Mouse (Mus musculus) retina, postnatal 1 day (tissue): ENCODE data around the gene Etl4.
"Not testable (repeated sequence)": the region's sequence is repeated elsewhere in the genome, so short reads cannot be mapped to it uniquely, and the experiment has no call there.

Source experiments
- DNase-seq: peaks from one replicate; pipeline ENCODE4 v3.0.0-alpha.2; 2012

The Etl4 gene

GRCm38 (mm10) chr2:20168156-20168555, 258.6 kb downstream of the Etl4 start:
- no peak for DNase-seq

DNA sequence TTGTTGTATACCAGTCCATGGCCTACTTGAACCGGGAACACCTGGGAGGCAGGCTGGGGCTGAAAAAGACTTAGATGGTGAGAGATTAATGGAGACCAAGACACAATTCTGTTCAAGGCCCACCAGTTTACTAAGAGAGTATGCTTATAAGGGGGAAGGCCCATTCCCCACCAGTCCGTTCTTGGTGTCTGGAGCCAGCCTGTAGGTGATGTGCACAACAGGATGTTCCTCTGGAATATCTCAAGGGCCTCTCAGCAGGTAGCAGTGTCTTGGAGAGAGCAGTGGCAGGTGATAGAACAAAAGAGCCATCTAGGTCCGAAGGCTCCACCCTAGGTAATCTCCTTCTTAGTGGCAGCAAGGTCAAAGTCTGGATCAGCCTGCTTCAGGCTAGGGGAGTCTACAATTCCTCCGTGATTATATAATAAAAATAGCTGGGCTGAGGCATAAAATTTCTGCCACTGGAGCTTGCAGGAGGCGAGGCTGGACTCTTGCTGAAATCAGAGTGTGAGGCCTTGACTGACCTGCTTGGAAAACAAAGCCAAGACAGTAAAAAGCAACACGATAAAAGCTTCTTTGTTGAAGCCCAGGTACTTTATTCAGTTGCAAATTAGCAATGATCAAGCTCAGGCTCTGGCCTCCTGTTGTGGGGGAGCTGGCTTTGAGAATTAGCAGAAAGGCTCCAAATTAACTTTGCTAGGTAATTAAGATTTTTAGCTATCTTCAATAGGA, 267.0 kb downstream of the Etl4 start:
- DNase-seq, result not testable (repeated sequence)

- not testable (repeated sequence) for DNase-seq
Measured at GRCm38 (mm10) chr2:20177236-20177635, 267.7 kb downstream of the Etl4 start.

DNA sequence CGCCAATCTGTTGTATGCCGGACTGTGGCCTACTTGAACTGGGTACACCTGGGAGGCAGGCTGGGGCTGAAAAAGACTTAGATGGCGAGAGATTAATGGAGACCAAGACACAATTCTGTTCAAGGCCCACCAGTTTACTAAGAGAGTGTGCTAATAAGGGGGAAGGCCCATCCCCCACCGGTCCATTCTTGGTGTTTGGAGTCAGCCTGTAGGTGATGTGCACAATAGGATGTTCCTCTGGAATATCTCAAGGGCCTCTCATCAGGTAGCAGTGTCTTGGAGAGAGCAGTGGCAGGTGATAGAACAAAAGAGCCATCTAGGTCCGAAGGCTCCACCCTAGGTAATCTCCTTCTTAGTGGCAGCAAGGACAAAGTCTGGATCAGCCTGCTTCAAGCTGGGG, 271.0 kb downstream of the Etl4 start:
- DNase-seq, result not testable (repeated sequence)

GRCm38 (mm10) chr2:20187223-20187622, 277.6 kb downstream of the Etl4 start:
- DNase-seq, result not testable (repeated sequence)

- DNase-seq, result no peak
Measured at GRCm38 (mm10) chr2:20203011-20203410, 293.4 kb downstream of the Etl4 start.

- no peak for DNase-seq
Measured at GRCm38 (mm10) chr2:20206647-20207046, 297.1 kb downstream of the Etl4 start.

DNA sequence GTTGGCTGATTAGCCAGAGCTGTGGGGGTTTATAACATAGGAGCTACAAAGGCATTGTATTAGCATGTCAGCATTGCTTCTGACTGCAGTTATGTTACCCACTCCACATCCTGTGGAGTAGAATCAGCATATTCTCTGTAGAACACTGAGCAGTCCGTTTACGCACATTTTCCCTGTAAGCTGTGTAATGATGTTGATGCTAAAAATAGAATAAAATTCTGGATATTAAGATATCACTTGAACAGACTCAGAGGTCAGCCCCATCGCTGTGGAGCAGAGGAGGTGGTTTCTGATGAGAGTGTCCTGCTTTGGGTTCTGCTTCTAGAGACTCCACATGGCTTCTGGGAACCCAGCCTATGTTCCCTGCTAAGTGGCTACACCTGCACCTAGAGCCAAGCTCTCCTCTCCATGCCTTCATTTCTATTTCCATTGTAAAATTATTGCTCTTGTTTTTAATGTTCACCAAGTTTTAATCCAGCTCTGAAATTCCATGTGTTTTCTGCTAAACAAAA, 299.2 kb downstream of the Etl4 start:
- DNase-seq, result no peak

DNA sequence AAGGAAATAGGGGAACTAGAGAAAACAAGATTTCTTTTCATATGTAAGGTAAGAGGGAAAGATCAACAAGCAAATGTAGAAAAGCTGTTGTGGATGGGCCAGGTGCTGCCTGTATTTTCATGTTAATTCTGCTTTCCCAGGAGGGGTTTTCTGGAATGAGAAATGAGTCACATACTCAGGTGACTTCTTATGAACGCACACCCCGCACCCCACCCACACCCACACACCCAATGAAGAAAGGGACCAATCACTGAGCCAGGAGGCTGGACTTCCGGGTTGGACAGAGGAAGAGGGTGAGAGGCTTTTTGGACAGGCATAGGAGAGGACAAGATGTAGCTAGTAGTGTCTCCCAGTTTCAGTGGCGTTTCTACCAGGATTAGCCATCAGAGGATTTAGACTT, 299.8 kb downstream of the Etl4 start:
- no peak for DNase-seq

DNA sequence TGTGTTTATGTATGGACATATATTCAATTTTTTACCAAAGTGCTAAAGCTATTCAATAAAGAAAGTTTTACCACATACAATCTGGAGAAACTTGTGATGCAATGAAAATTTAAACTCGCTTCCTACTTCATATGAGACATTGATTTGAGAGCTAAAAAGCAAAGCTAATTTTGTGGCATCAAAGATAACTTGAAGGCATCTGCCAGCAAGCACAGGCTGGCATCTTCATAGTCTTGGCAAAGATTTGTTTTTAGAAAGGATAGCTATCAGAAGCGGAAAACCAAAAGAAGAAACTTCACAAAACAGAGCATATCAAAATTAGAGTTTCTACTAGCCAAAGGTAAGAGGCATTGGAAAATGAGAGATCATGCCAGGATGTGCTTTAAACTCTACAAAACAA, 306.7 kb downstream of the Etl4 start:
- DNase-seq, result no peak

DNA sequence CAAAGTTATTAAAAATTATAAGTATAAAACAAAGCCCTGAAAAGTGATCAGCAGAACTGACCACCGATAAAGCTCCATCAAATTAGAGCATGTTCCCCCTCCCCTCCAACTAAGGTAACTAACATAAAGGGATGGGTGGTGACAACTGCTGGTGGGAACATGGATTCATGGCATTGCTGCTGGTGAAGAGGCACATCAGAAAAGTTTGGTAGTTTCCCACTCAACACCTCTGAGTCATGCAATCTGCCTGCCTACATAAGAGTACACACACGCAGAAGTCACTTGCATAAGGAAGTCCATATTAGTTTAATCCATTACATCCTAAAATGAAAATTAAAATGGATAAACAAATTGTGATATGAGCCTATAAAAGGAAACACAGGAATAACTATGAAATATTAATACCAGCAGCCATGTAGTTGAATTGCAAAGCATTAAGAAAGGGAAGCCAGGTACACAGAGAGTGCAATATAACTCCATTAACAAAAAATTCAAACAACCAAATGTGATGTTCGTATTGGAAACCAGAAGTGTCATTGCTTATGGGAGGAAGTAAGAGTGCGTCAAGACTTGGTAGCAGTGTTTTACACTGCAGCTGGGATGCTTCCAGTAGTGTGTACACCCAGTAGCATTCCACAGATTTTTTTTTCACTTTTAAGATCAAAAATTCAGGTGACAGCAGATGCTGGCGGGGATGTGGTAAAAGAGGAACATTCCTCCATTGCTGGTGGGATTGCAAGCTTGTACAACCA, 307.3 kb downstream of the Etl4 start:
- DNase-seq, result no peak

GRCm38 (mm10) chr2:20231371-20231770, 321.8 kb downstream of the Etl4 start:
- DNase-seq, result no peak

GRCm38 (mm10) chr2:20248043-20248664, 338.6 kb downstream of the Etl4 start:
- DNase-seq, result no peak

DNA sequence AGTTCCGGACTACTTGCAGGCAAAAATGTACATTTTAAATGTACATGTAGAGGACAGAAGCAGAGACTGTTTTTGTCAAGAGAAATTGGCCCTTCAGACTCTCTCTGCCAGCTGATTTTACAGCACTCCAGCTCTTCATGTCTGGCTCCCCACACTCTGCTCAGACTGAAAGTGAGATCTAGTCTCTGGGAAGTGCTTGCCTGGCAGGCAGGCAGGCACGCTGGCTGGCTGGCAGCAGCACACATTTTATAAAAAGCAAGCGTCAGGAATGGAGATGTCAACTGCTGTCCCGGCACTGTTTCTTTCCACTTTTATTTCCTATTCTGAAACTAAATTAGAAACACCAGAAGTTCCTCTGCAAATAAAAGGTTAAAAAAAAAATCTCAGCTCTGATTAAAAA, 339.8 kb downstream of the Etl4 start:
- DNase-seq, result no peak

- peak; percentile 77 for DNase-seq
Measured at GRCm38 (mm10) chr2:20276124-20276523, 366.5 kb downstream of the Etl4 start.

- no peak for DNase-seq
Measured at GRCm38 (mm10) chr2:20281903-20282302, 372.3 kb downstream of the Etl4 start.

DNA sequence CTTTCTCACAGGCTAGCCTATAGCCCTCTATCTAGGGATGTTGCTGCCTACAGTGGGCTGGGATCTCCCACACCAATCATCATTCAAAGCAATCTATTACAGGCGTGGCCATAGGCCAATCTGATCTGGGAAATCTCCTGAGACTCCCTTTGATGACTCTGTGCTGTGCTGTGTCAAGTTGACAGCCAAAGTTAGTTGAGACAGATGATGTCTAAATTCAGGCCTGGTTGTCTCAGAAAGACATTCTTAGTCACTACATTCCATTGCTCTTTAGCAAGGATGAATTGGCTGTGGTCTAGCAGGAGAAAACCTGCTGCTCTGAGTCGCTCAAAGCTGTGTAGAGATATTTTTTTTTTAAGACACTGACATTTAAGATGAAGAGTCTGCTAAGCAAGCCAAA, 374.8 kb downstream of the Etl4 start:
- DNase-seq, result no peak

DNA sequence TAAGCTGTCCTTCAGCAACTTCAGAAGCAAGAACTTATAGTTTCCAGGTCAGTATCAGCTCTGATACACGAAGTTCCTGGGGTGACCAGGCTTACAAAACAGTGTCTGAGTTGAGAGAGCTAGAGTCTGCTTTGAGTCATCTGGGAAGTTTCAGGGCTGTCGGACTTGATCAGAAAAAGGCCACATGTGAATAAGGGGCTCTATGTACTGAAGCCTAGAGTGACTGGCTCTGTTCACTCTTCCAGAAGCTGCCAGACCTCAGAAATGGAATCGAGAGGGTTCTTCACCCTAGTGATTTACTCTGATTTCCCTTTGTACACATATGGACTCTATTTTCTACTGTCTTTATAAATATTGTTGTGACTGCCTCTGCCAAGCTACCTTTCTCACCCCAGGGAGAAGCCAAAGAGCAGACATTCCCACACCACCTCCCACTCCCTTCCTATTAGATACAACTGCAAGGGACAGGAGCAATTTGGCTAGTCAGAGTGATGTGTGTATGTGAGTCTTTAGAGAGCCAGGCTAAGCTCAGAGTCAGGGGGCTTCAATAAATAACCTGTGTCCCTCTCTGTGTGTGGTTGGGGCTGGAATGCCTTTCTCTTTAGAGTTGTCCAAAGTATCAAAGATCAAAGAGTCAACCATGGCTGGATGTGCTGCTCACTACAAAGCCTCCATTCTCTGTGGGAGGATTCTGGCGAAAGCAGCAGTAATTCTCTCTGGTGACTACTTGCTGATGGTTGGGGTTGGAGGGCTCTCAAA, 381.6 kb downstream of the Etl4 start:
- no peak for DNase-seq

GRCm38 (mm10) chr2:20291741-20292110, 382.1 kb downstream of the Etl4 start:
- DNase-seq, result no peak

DNA sequence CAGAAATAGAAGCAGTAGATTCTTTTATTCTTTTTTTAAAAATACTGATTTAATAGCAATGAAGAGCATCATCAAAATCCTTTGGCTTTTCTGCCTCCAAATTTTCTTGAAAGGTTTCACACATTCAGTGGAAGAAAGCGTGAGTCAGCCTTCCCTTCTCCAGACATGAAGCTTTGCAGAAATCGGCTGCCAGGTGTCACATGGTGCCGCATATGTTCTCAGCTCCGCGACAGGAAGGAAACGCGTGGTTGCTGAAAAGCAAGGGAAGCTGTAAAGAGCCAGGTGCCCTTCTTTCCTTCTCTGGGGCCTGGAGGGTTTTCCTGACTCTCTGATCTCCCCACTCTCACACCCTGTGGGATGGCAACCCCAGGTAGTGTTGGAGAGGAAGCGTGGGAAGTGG, 383.8 kb downstream of the Etl4 start:
- no peak for DNase-seq

DNA sequence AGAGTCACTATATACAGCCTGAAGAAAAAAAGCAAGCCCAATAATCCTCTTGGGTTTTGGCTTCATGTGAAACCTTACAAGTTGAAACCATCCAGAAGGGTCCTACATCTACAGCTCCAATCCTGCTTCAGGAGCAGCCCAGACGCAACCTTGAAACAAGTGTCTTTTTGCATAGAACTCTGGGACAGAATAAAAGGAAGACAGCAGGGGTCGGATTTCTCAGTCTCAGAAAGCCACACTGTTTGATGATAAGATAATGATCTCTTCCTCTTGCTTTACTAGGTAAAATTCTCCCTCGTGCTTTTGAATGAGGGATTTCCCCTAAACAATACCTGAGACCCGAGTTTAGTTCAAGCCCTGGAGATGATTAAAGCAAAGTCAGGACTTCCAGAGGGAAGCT, 385.0 kb downstream of the Etl4 start:
- no peak for DNase-seq

GRCm38 (mm10) chr2:20302517-20302916, 392.9 kb downstream of the Etl4 start:
- DNase-seq, result no peak

DNA sequence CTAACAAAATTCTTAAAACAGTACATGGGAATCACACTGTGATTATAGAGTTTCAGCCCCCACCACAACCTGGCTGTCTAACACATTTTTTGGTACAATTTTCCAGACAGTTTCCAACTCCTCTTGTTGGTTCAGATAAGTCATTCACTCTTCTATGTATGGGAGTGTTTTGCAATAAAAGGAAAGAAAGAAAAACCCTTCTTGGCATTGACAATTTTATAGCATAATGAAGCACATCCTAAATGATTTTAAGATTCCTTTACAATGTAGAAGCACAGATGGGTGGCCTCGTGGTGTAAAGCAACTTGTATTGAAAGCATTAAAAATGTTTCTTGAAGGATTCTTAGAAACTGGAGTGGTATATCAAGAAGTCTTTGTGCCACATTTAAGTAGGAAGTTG, 415.4 kb downstream of the Etl4 start:
- no peak for DNase-seq
